Mouse (Mus musculus): ENCODE data around the gene Dtx2. TPM values are rescaled to one million over a fixed set of nuclear protein-coding genes. Genes with fewer than 3 reads are reported as not detected.

Dtx2 gene
- polyA plus RNA-seq, 1 experiment, result 75.3 TPM

- Histone ChIP-seq H3K27me3 (ENCODE audit: control insufficient read depth, insufficient read depth, low read length) (no peaks in the 10 kb centered on the region), H3K27ac (ENCODE audit: control insufficient read depth, insufficient read depth, low read length) (peak overlapping the region; percentile 82), H3K4me1 (replicated peaks; ENCODE audit: control insufficient read depth, insufficient read depth, low read length) (peaks cover 20% of the 10 kb centered on the region), H3K4me3 (ENCODE audit: control insufficient read depth, insufficient read depth, low read length) (no peak overlapping the region; the same call in 1 of the 2 replicates), H3K36me3 (ENCODE audit: control insufficient read depth, insufficient read depth, low read length) (no peaks in the 10 kb centered on the region)
- 49% methylated on average over 9 of the region's 9 CpGs for WGBS
- no peak for DNase-seq
- TF ChIP-seq POLR2A (IDR thresholded peaks at IDR 0.05; ENCODE audit: control insufficient read depth, extremely low read depth, insufficient read depth, low read length, poor library complexity) (no peak), CTCF (IDR thresholded peaks at IDR 0.05; ENCODE audit: borderline replicate concordance, control insufficient read depth, extremely low read depth, insufficient read depth, low read length, poor library complexity) (no peak)
Measured at GRCm38 (mm10) chr5:135956300-135957206, 38.0 kb upstream of the Dtx2 start.

- Histone ChIP-seq H3K4me3 (ENCODE audit: control insufficient read depth, insufficient read depth, low read length) (peak overlapping the region; percentile 39), H3K27me3 (ENCODE audit: control insufficient read depth, insufficient read depth, low read length) (no peaks in the 10 kb centered on the region), H3K27ac (ENCODE audit: control insufficient read depth, insufficient read depth, low read length) (peak overlapping the region; percentile 82), H3K36me3 (ENCODE audit: control insufficient read depth, insufficient read depth, low read length) (no peaks in the 10 kb centered on the region), H3K4me1 (replicated peaks; ENCODE audit: control insufficient read depth, insufficient read depth, low read length) (peaks cover 24% of the 10 kb centered on the region)
- TF ChIP-seq POLR2A (IDR thresholded peaks at IDR 0.05; ENCODE audit: control insufficient read depth, extremely low read depth, insufficient read depth, low read length, poor library complexity) (peak; percentile 75), CTCF (IDR thresholded peaks at IDR 0.05; ENCODE audit: borderline replicate concordance, control insufficient read depth, extremely low read depth, insufficient read depth, low read length, poor library complexity) (peak; percentile 66; the same call in 1 of the 2 replicates)
- WGBS, result 5% methylated on average over 28 of the region's 28 CpGs
- peak; percentile 93 for DNase-seq
Measured at GRCm38 (mm10) chr5:135957207-135957974, 37.2 kb upstream of the Dtx2 start.

DNA sequence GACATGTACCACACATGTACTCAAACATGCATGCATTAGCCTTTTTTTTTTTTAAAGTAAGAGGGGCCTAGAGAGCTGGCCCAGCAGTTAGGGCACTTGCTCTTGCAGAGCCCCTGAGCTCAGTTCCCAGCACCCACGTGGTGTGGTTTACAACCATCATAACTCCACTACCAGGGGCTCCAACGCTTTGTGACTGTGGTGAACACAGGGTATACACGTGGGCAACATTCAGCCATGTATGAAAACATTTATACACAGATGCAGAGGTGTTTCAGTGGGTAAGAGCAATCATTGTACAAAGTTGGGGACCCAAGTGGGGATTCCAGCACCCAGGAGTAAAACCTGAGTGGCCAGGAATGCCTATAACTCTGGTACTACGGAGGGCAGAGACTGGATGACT lies 36.2 kb upstream of the Dtx2 start:
- Histone ChIP-seq H3K4me3 (ENCODE audit: control insufficient read depth, insufficient read depth, low read length) (no peak overlapping the region), H3K36me3 (ENCODE audit: control insufficient read depth, insufficient read depth, low read length) (no peaks in the 10 kb centered on the region), H3K27ac (ENCODE audit: control insufficient read depth, insufficient read depth, low read length) (no peak overlapping the region), H3K27me3 (ENCODE audit: control insufficient read depth, insufficient read depth, low read length) (no peaks in the 10 kb centered on the region), H3K4me1 (replicated peaks; ENCODE audit: control insufficient read depth, insufficient read depth, low read length) (peaks cover 27% of the 10 kb centered on the region)
- no peak for DNase-seq
- WGBS, result 92% methylated on average over 4 of the region's 4 CpGs
- no peak for TF ChIP-seq CTCF (IDR thresholded peaks at IDR 0.05; ENCODE audit: borderline replicate concordance, control insufficient read depth, extremely low read depth, insufficient read depth, low read length, poor library complexity)

DNA sequence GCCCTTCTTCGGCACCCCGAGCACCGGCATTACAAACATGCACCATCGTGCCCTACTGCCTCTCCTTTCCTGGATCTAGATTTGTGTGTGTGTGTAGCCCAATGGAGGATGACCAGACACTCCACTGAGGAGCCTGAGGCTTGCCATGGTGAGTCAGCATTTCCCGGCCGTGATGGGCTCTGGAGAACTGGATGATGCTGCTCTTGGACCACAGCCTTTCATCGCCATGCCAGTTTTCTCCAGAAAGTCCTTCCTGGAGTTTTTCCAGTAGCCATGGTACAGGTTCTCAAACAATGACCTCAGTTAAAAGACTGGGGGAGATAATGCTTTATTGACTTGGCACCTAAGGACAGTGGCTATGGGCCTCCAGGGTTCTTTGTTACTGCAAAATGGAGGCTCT lies 34.7 kb upstream of the Dtx2 start:
- H3K27ac ChIP-seq (ENCODE audit: control insufficient read depth, insufficient read depth, low read length), result no peak overlapping the region
- TF ChIP-seq CTCF (IDR thresholded peaks at IDR 0.05; ENCODE audit: borderline replicate concordance, control insufficient read depth, extremely low read depth, insufficient read depth, low read length, poor library complexity) (no peak), POLR2A (IDR thresholded peaks at IDR 0.05; ENCODE audit: control insufficient read depth, extremely low read depth, insufficient read depth, low read length, poor library complexity) (no peak)

GRCm38 (mm10) chr5:135960909-135961635 lies 33.5 kb upstream of the Dtx2 start:
- Histone ChIP-seq H3K36me3 (ENCODE audit: control insufficient read depth, insufficient read depth, low read length) (no peaks in the 10 kb centered on the region), H3K27me3 (ENCODE audit: control insufficient read depth, insufficient read depth, low read length) (no peaks in the 10 kb centered on the region), H3K4me1 (replicated peaks; ENCODE audit: control insufficient read depth, insufficient read depth, low read length) (peaks cover 33% of the 10 kb centered on the region), H3K4me3 (ENCODE audit: control insufficient read depth, insufficient read depth, low read length) (no peak overlapping the region), H3K27ac (ENCODE audit: control insufficient read depth, insufficient read depth, low read length) (no peak overlapping the region)
- WGBS, result 97% methylated on average over 15 of the region's 15 CpGs
- DNase-seq, result no peak
- no peak for TF ChIP-seq POLR2A (IDR thresholded peaks at IDR 0.05; ENCODE audit: control insufficient read depth, extremely low read depth, insufficient read depth, low read length, poor library complexity)
- TF ChIP-seq CTCF (IDR thresholded peaks at IDR 0.05; ENCODE audit: borderline replicate concordance, control insufficient read depth, extremely low read depth, insufficient read depth, low read length, poor library complexity), result no peak

More for the DNA sequence above, 34.7 kb upstream of the Dtx2 start:
- no peak for DNase-seq
- Histone ChIP-seq H3K27me3 (ENCODE audit: control insufficient read depth, insufficient read depth, low read length) (no peaks in the 10 kb centered on the region), H3K36me3 (ENCODE audit: control insufficient read depth, insufficient read depth, low read length) (no peaks in the 10 kb centered on the region), H3K4me3 (ENCODE audit: control insufficient read depth, insufficient read depth, low read length) (no peak overlapping the region), H3K4me1 (replicated peaks; ENCODE audit: control insufficient read depth, insufficient read depth, low read length) (peaks cover 29% of the 10 kb centered on the region)
- 97% methylated on average over 7 of the region's 7 CpGs for WGBS

GRCm38 (mm10) chr5:135962125-135962491 lies 32.5 kb upstream of the Dtx2 start:
- Histone ChIP-seq H3K36me3 (ENCODE audit: control insufficient read depth, insufficient read depth, low read length) (no peaks in the 10 kb centered on the region), H3K27ac (ENCODE audit: control insufficient read depth, insufficient read depth, low read length) (peak overlapping the region; percentile 91), H3K27me3 (ENCODE audit: control insufficient read depth, insufficient read depth, low read length) (no peaks in the 10 kb centered on the region), H3K4me3 (ENCODE audit: control insufficient read depth, insufficient read depth, low read length) (peak overlapping the region; percentile 43), H3K4me1 (replicated peaks; ENCODE audit: control insufficient read depth, insufficient read depth, low read length) (peaks cover 27% of the 10 kb centered on the region)
- no peak for DNase-seq
- under 1% methylated on average over 11 of the region's 11 CpGs for WGBS
- TF ChIP-seq POLR2A (IDR thresholded peaks at IDR 0.05; ENCODE audit: control insufficient read depth, extremely low read depth, insufficient read depth, low read length, poor library complexity), result peak; percentile 11; the same call in 1 of the 2 replicates
- no peak for TF ChIP-seq CTCF (IDR thresholded peaks at IDR 0.05; ENCODE audit: borderline replicate concordance, control insufficient read depth, extremely low read depth, insufficient read depth, low read length, poor library complexity)
